Mouse (Mus musculus) limb, embryonic 14.5 days (tissue): ENCODE data around the gene Cspg4. TPM values are rescaled to one million over a fixed set of nuclear protein-coding genes. Genes with fewer than 3 reads are reported as not detected.
"Not testable (repeated sequence)": the region's sequence is repeated elsewhere in the genome, so short reads cannot be mapped to it uniquely, and the experiment has no call there.

ENCODE experiments used
- ATAC-seq: fragments of 200-750 bp; cut with Nextera tagmentation; 2 replicates; pipeline ENCODE4 v1.8.0; 2017; ENCODE audit warnings: low read depth, moderate number of reproducible peaks, moderate TSS enrichment; ENCODE audit not compliant: low FRiP score
- DNase-seq: peaks from one replicate; pipeline ENCODE4 v3.0.0-alpha.2; 2015; ENCODE audit warnings: low spot score
- H3K27ac ChIP-seq: fragments of 300-500 bp; sonication (generic); replicated peaks from 2 replicates; pipeline ENCODE4 v1.5.1; 2014; ENCODE audit warnings: low read depth, mild to moderate bottlenecking, low read length, moderate library complexity, mixed read lengths
- H3K27me3 ChIP-seq: fragments of 300-500 bp; sonication (generic); 2 replicates; pipeline ENCODE4 v1.6.1; 2014; ENCODE audit warnings: low read length, mixed read lengths; ENCODE audit not compliant: control insufficient read depth, insufficient read depth
- H3K36me3 ChIP-seq: fragments of 300-500 bp; sonication (generic); 2 replicates; pipeline ENCODE4 v1.6.1; 2014; ENCODE audit warnings: mild to moderate bottlenecking, low read length, moderate library complexity, mixed read lengths; ENCODE audit not compliant: control insufficient read depth, insufficient read depth
- H3K4me1 ChIP-seq: fragments of 300-500 bp; sonication (generic); 2 replicates; pipeline ENCODE4 v1.6.1; 2014; ENCODE audit warnings: antibody characterized with exemption, low read length, mixed read lengths; ENCODE audit not compliant: control insufficient read depth, insufficient read depth
- H3K4me2 ChIP-seq: fragments of 300-500 bp; sonication (generic); replicated peaks from 2 replicates; pipeline ENCODE4 v1.6.1; 2014; ENCODE audit warnings: low read depth, mild to moderate bottlenecking, low read length, moderate library complexity; ENCODE audit not compliant: severe bottlenecking
- H3K4me3 ChIP-seq: fragments of 300-500 bp; sonication (generic); replicated peaks from 2 replicates; pipeline ENCODE4 v1.5.1; 2014; ENCODE audit warnings: low read length
- H3K9ac ChIP-seq: fragments of 300-500 bp; sonication (generic); 2 replicates; pipeline ENCODE4 v1.6.1; 2014; ENCODE audit warnings: mild to moderate bottlenecking, low read depth, low read length, moderate library complexity; ENCODE audit not compliant: severe bottlenecking
- H3K9me3 ChIP-seq: fragments of 300-500 bp; sonication (generic); 2 replicates; pipeline ENCODE4 v1.6.1; 2016; ENCODE audit warnings: low read length; ENCODE audit not compliant: control insufficient read depth
- POLR2A ChIP-seq: fragments of 200-500 bp; IDR thresholded peaks from 2 replicates; pipeline ENCODE4 v1.8.0; 2012; ENCODE audit warnings: inconsistent platforms, mild to moderate bottlenecking, moderate library complexity, borderline replicate concordance; ENCODE audit not compliant: insufficient read depth, insufficient read length; ENCODE audit errors: extremely low read depth
- WGBS: fragments of 180-500 bp; shearing (Covaris S2); extraction: QIAGEN DNeasy Blood & Tissue Kit; methylation state at CpG from one replicate; pipeline ENCODE4 v1.1.7; 2014; 5-methylcytosine and 5-hydroxymethylcytosine counted together
- polyA plus RNA-seq, 2 experiments: library from polyadenylated mRNA; depleted of rRNA in 1 of 2; stranded (reverse) in 1 of 2; unstranded in 1 of 2; fragments of >200 nt; fragmentation: Nextera tagmentation in 1 of 2; extraction: Ambion mirVana in 1 of 2; gene quantifications; 2 replicates each; pipeline versions ENCODE4 v1.2.1 to v1.2.3; 2012 to 2014

Gene Cspg4
- polyA plus RNA-seq, 2 experiments, result 47.1 to 59.9 TPM

- no peak overlapping the region for H3K4me2 ChIP-seq
- 52% methylated on average over 8 of the region's 8 CpGs for WGBS
- no peak overlapping the region for H3K27ac ChIP-seq
- no peaks in the 10 kb centered on the region for H3K9me3 ChIP-seq
- H3K36me3 ChIP-seq, result no peaks in the 10 kb centered on the region; the same call in 1 of the 2 replicates
- no peak overlapping the region for H3K4me3 ChIP-seq
- no peak for TF ChIP-seq POLR2A
- H3K9ac ChIP-seq, result no peak overlapping the region
- DNase-seq (no peak), ATAC-seq (no peak)
- no peaks in the 10 kb centered on the region for H3K27me3 ChIP-seq
- peaks cover 4% of the 10 kb centered on the region; the same call in 1 of the 2 replicates for H3K4me1 ChIP-seq
These were observed 36.4 kb downstream of the Cspg4 start for GRCm38 (mm10) chr9:56901187-56901586.

GRCm38 (mm10) chr9:56903662-56904061 is 38.8 kb downstream of the Cspg4 start:
- no peak overlapping the region for H3K27ac ChIP-seq
- no peak overlapping the region for H3K4me2 ChIP-seq
- WGBS, result 80% methylated on average over 3 of the region's 3 CpGs
- no peak for TF ChIP-seq POLR2A
- H3K4me1 ChIP-seq, result peaks cover 4% of the 10 kb centered on the region; the same call in 1 of the 2 replicates
- ATAC-seq (no peak), DNase-seq (no peak)
- no peaks in the 10 kb centered on the region for H3K36me3 ChIP-seq
- H3K9me3 ChIP-seq, result no peaks in the 10 kb centered on the region
- H3K27me3 ChIP-seq, result no peaks in the 10 kb centered on the region
- H3K4me3 ChIP-seq, result no peak overlapping the region
- H3K9ac ChIP-seq, result no peak overlapping the region

- 87% methylated on average over 9 of the region's 9 CpGs for WGBS
- Histone ChIP-seq H3K4me1 (no peaks in the 10 kb centered on the region), H3K9me3 (no peaks in the 10 kb centered on the region), H3K4me2 (no peak overlapping the region), H3K36me3 (no peaks in the 10 kb centered on the region), H3K27me3 (no peaks in the 10 kb centered on the region), H3K4me3 (no peak overlapping the region), H3K9ac (no peak overlapping the region), H3K27ac (no peak overlapping the region)
- no peak for DNase-seq
- TF ChIP-seq POLR2A, result no peak
- no peak for ATAC-seq
These were observed 42.7 kb downstream of the Cspg4 start for GRCm38 (mm10) chr9:56907549-56907948.

GRCm38 (mm10) chr9:56909991-56910390 is 45.2 kb downstream of the Cspg4 start:
- H3K27ac ChIP-seq, H3K36me3 ChIP-seq, H3K4me2 ChIP-seq, ATAC-seq, H3K27me3 ChIP-seq, H3K4me1 ChIP-seq, H3K4me3 ChIP-seq, DNase-seq, H3K9me3 ChIP-seq, H3K9ac ChIP-seq: not testable (repeated sequence)
- WGBS, result 34% methylated on average over 4 of the region's 4 CpGs

- Histone ChIP-seq H3K27ac (no peak overlapping the region), H3K9me3 (no peaks in the 10 kb centered on the region), H3K9ac (no peak overlapping the region), H3K27me3 (no peaks in the 10 kb centered on the region), H3K4me2 (no peak overlapping the region), H3K36me3 (peaks cover 12% of the 10 kb centered on the region), H3K4me1 (no peaks in the 10 kb centered on the region), H3K4me3 (no peak overlapping the region)
- WGBS, result 56% methylated on average over 1 of the region's 1 CpGs
- no peak for ATAC-seq
- TF ChIP-seq POLR2A, result no peak
- no peak for DNase-seq
These were observed 46.2 kb downstream of the Cspg4 start for GRCm38 (mm10) chr9:56911017-56911416.

GRCm38 (mm10) chr9:56913991-56914390 is 49.2 kb downstream of the Cspg4 start:
- no peak overlapping the region for H3K27ac ChIP-seq
- no peaks in the 10 kb centered on the region for H3K4me1 ChIP-seq
- TF ChIP-seq POLR2A, result no peak
- DNase-seq, result no peak
- 72% methylated on average over 9 of the region's 9 CpGs for WGBS
- peaks cover 40% of the 10 kb centered on the region for H3K36me3 ChIP-seq
- no peak overlapping the region for H3K4me3 ChIP-seq
- no peak for ATAC-seq
- no peaks in the 10 kb centered on the region for H3K27me3 ChIP-seq
- no peak overlapping the region for H3K9ac ChIP-seq
- H3K4me2 ChIP-seq, result no peak overlapping the region
- no peaks in the 10 kb centered on the region for H3K9me3 ChIP-seq
